Mouse (Mus musculus) limb, embryonic 15.5 days (tissue): ENCODE measurements at regions not wholly inside any gene's neighbourhood (a gene's known extent, or its start where the extent isn't known, plus 50 kb on each side); places are given as distances from the start of the nearest gene placed in this dataset.

Source experiments
- ATAC-seq: fragments of 200-750 bp; cut with Nextera tagmentation; 2 replicates; pipeline ENCODE4 v1.8.0; 2017; ENCODE audit warnings: low read depth, moderate TSS enrichment; ENCODE audit not compliant: insufficient number of reproducible peaks, low FRiP score, low TSS enrichment
- H3K27ac ChIP-seq: fragments of 300-500 bp; sonication (generic); 2 replicates; pipeline ENCODE4 v1.5.1; 2015; ENCODE audit warnings: moderate library complexity, mild to moderate bottlenecking, inconsistent platforms
- H3K27me3 ChIP-seq: fragments of 300-500 bp; sonication (generic); 2 replicates; pipeline ENCODE4 v1.6.1; 2015; ENCODE audit warnings: inconsistent platforms
- H3K36me3 ChIP-seq: fragments of 300-500 bp; sonication (generic); 2 replicates; pipeline ENCODE4 v1.6.1; 2015; ENCODE audit warnings: inconsistent platforms
- H3K4me1 ChIP-seq: fragments of 300-500 bp; sonication (generic); 2 replicates; pipeline ENCODE4 v1.6.1; 2015; ENCODE audit warnings: inconsistent platforms
- H3K4me2 ChIP-seq: fragments of 300-500 bp; sonication (generic); 2 replicates; pipeline ENCODE4 v1.6.1; 2015; ENCODE audit warnings: mild to moderate bottlenecking, inconsistent platforms
- H3K4me3 ChIP-seq: fragments of 300-500 bp; sonication (generic); 2 replicates; pipeline ENCODE4 v1.5.1; 2015; ENCODE audit warnings: mild to moderate bottlenecking, inconsistent platforms
- H3K9ac ChIP-seq: fragments of 300-500 bp; sonication (generic); 2 replicates; pipeline ENCODE4 v1.6.1; 2015; ENCODE audit warnings: inconsistent platforms
- H3K9me3 ChIP-seq: fragments of 300-500 bp; sonication (generic); 2 replicates; pipeline ENCODE4 v1.6.1; 2016; ENCODE audit warnings: inconsistent platforms
- WGBS: fragments of 180-500 bp; shearing (Covaris S2); methylation state at CpG from one replicate; pipeline ENCODE4 v1.1.7; 2015; 5-methylcytosine and 5-hydroxymethylcytosine counted together

DNA sequence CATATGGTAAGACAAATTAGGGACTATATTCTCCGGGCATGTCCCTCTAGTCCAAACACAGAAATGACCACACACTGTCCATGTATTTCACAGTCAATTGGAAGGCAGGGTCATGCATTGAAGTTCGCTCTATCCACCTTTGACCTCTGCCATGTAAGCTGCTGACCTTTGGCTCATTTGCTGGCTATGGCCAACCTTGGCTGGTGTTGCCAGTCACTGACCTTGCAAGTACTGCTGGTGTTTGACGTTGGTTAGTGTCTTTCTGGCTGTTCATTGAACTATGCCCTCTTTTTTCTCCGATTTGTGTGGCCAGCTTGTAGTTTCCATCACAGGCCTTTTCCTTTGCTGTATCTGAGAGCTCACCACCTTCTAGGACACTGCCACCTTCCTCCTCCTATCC, 97.3 kb upstream of the Cadm1 start:
- H3K4me3 ChIP-seq = no peak overlapping the region
- H3K4me1 ChIP-seq = 0 out of 2 replicates have a peak, but pooled peaks cover 2% of the 10 kb centered on the region
- H3K9ac ChIP-seq = no peak overlapping the region
- no peak overlapping the region for H3K27ac ChIP-seq
- no peaks in the 10 kb centered on the region for H3K27me3 ChIP-seq
- WGBS = 84% methylated on average over 4 of the region's 4 CpGs
- no peaks in the 10 kb centered on the region for H3K9me3 ChIP-seq
- H3K4me2 ChIP-seq = no peak overlapping the region
- ATAC-seq = no peak
- H3K36me3 ChIP-seq = no peaks in the 10 kb centered on the region

DNA sequence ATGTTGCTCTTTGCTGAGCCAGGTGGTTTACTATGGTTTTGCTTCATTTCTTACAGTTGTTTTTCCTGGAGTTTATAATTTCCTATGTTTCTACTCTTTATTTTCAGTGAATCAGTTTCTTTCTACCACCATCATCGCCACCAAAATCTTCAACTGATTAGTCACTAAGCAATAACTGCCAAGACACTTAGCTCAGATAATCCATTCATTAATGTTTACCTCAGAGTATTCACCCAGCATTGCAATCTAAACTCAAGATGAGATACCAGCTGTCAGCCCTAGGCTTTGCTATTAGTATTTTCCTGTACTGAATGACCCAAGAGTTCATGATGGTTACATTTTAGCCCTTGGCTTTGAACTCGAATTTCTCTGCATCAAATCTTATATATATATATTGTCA, 96.8 kb upstream of the Cadm1 start:
- no peak overlapping the region for H3K9ac ChIP-seq
- no peaks in the 10 kb centered on the region for H3K36me3 ChIP-seq
- 0 out of 2 replicates have a peak, but pooled peaks cover 2% of the 10 kb centered on the region for H3K4me1 ChIP-seq
- no peak overlapping the region for H3K4me2 ChIP-seq
- H3K4me3 ChIP-seq = no peak overlapping the region
- H3K27me3 ChIP-seq = no peaks in the 10 kb centered on the region
- H3K9me3 ChIP-seq = no peaks in the 10 kb centered on the region
- no peak for ATAC-seq
- H3K27ac ChIP-seq = no peak overlapping the region
- 72% methylated on average over 2 of the region's 2 CpGs for WGBS

DNA sequence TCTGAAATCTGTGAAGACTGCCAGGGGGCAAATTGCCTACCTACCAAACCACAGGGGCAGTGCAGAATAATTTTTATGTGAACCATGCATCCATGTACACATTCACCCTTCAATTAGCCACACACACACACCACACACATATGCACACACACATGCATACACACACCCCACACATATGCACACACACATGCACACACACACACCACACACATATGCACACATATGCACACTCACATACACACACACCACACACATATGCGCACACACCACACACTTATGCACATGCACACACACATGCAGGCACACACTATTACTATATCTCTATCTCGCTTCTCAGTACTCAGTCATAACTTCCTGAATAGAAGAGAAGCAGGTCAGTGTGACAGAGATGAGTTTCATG, 95.9 kb upstream of the Cadm1 start:
- Histone ChIP-seq H3K9ac (no peak overlapping the region), H3K4me3 (no peak overlapping the region), H3K9me3 (no peaks in the 10 kb centered on the region), H3K27me3 (no peaks in the 10 kb centered on the region), H3K4me1 (0 out of 2 replicates have a peak, but pooled peaks cover 2% of the 10 kb centered on the region), H3K4me2 (no peak overlapping the region), H3K27ac (no peak overlapping the region), H3K36me3 (no peaks in the 10 kb centered on the region)
- 88% methylated on average over 2 of the region's 2 CpGs for WGBS
- no peak for ATAC-seq

GRCm38 (mm10) chr9:47438976-47439375, 91.0 kb upstream of the Cadm1 start:
- no peaks in the 10 kb centered on the region for H3K36me3 ChIP-seq
- no peaks in the 10 kb centered on the region for H3K9me3 ChIP-seq
- H3K4me1 ChIP-seq = peaks cover 8% of the 10 kb centered on the region; the same call in 1 of the 2 replicates
- ATAC-seq = no peak
- H3K27me3 ChIP-seq = 0 out of 2 replicates have a peak, but pooled peaks cover 3% of the 10 kb centered on the region
- WGBS = 73% methylated on average over 4 of the region's 4 CpGs
- no peak overlapping the region for H3K4me2 ChIP-seq
- H3K9ac ChIP-seq = no peak overlapping the region
- no peak overlapping the region for H3K4me3 ChIP-seq
- H3K27ac ChIP-seq = no peak overlapping the region

GRCm38 (mm10) chr9:47439506-47439905, 90.5 kb upstream of the Cadm1 start:
- Histone ChIP-seq H3K4me3 (peak overlapping the region; percentile 4; the same call in 1 of the 2 replicates), H3K27ac (no peak overlapping the region), H3K27me3 (0 out of 2 replicates have a peak, but pooled peaks cover 3% of the 10 kb centered on the region), H3K9me3 (no peaks in the 10 kb centered on the region), H3K4me1 (peaks cover 8% of the 10 kb centered on the region; the same call in 1 of the 2 replicates), H3K4me2 (peak overlapping the region; percentile 30), H3K9ac (no peak overlapping the region), H3K36me3 (no peaks in the 10 kb centered on the region)
- WGBS = 30% methylated on average over 11 of the region's 11 CpGs
- no peak for ATAC-seq

DNA sequence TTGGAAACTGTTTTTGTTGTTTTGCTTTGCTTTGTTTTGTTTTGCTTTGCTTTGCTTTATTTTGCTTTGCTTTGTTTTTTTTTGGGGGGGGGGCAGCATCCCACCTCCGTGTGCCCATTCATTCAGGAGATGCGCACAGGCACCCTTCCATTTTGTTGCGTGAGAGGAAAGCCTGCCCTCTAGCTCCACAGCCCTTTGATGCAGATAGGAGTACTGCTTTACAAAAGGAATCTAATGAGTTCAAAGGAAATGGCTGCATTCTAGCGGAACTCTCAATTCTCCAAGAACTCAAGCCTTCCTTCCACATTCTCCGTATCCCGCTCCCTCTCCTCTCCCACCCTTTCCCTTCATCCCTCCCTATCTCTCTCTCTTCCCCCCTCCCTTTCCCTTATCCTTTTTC, 89.8 kb upstream of the Cadm1 start:
- Histone ChIP-seq H3K36me3 (no peaks in the 10 kb centered on the region), H3K27ac (no peak overlapping the region), H3K4me3 (peak overlapping the region; percentile 4; the same call in 1 of the 2 replicates), H3K9ac (no peak overlapping the region), H3K27me3 (0 out of 2 replicates have a peak, but pooled peaks cover 3% of the 10 kb centered on the region), H3K9me3 (no peaks in the 10 kb centered on the region), H3K4me2 (peak overlapping the region; percentile 30), H3K4me1 (peaks cover 6% of the 10 kb centered on the region; the same call in 1 of the 2 replicates)
- ATAC-seq = no peak
- 21% methylated on average over 6 of the region's 6 CpGs for WGBS

DNA sequence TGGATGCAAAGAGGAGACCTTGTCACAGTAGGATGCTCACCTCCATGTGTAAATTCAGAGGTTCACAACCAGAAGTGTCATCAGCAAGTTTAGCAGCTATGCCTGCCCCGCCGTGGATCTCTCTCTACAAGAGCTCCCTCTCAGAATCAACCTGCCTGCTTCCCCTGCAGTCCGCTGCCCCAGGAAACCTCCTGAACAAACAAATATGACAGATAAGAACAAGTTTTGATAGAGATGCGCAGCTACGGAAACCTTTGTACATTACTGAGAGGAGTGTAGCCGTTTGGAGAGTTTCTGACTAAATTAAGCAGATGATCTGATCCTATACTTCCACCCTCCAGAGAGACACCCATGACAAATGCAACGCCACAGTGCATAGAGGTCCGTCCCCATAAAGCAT, 88.8 kb upstream of the Cadm1 start:
- no peak for ATAC-seq
- Histone ChIP-seq H3K27ac (no peak overlapping the region), H3K36me3 (no peaks in the 10 kb centered on the region), H3K27me3 (0 out of 2 replicates have a peak, but pooled peaks cover 3% of the 10 kb centered on the region), H3K4me1 (peaks cover 6% of the 10 kb centered on the region; the same call in 1 of the 2 replicates), H3K9me3 (no peaks in the 10 kb centered on the region), H3K9ac (no peak overlapping the region), H3K4me2 (no peak overlapping the region), H3K4me3 (no peak overlapping the region)
- 90% methylated on average over 8 of the region's 8 CpGs for WGBS

GRCm38 (mm10) chr9:47444168-47444567, 85.8 kb upstream of the Cadm1 start:
- ATAC-seq = no peak
- Histone ChIP-seq H3K36me3 (no peaks in the 10 kb centered on the region), H3K4me3 (no peak overlapping the region), H3K4me1 (peaks cover 6% of the 10 kb centered on the region; the same call in 1 of the 2 replicates), H3K9ac (no peak overlapping the region), H3K9me3 (no peaks in the 10 kb centered on the region), H3K27me3 (0 out of 2 replicates have a peak, but pooled peaks cover 3% of the 10 kb centered on the region), H3K4me2 (no peak overlapping the region), H3K27ac (no peak overlapping the region)
- 74% methylated on average over 2 of the region's 2 CpGs for WGBS

GRCm38 (mm10) chr9:47444752-47445151, 85.2 kb upstream of the Cadm1 start:
- H3K27me3 ChIP-seq = 0 out of 2 replicates have a peak, but pooled peaks cover 3% of the 10 kb centered on the region
- no peak overlapping the region for H3K9ac ChIP-seq
- no peaks in the 10 kb centered on the region for H3K36me3 ChIP-seq
- no peaks in the 10 kb centered on the region for H3K9me3 ChIP-seq
- H3K4me2 ChIP-seq = no peak overlapping the region
- ATAC-seq = no peak
- H3K4me1 ChIP-seq = peaks cover 3% of the 10 kb centered on the region; the same call in 1 of the 2 replicates
- H3K4me3 ChIP-seq = no peak overlapping the region
- H3K27ac ChIP-seq = no peak overlapping the region
- WGBS = 29% methylated on average over 1 of the region's 1 CpGs

DNA sequence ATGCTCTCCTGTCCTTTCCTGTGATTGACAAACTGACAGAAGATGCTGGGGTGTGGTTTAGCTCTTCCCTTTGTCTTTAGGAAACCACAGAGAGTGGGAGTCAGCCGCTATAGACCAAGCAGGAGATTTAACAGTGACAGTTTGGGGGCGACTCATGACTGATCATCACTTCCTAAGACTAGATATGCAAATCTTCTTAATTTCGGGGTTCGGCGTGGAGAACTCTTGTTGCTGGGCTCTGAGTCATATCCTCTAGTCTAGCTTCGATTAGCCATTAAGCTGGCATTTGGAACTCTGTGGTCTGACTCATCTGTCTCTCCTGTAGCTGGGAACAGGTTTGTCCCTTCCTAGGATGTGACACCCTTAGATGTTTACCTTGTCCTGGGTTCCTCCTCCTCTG, 84.6 kb upstream of the Cadm1 start:
- H3K4me3 ChIP-seq = no peak overlapping the region
- ATAC-seq = no peak
- no peaks in the 10 kb centered on the region for H3K36me3 ChIP-seq
- H3K27ac ChIP-seq = no peak overlapping the region
- H3K27me3 ChIP-seq = 0 out of 2 replicates have a peak, but pooled peaks cover 3% of the 10 kb centered on the region
- no peak overlapping the region for H3K4me2 ChIP-seq
- no peaks in the 10 kb centered on the region for H3K4me1 ChIP-seq
- no peaks in the 10 kb centered on the region for H3K9me3 ChIP-seq
- WGBS = 64% methylated on average over 6 of the region's 6 CpGs
- H3K9ac ChIP-seq = no peak overlapping the region

DNA sequence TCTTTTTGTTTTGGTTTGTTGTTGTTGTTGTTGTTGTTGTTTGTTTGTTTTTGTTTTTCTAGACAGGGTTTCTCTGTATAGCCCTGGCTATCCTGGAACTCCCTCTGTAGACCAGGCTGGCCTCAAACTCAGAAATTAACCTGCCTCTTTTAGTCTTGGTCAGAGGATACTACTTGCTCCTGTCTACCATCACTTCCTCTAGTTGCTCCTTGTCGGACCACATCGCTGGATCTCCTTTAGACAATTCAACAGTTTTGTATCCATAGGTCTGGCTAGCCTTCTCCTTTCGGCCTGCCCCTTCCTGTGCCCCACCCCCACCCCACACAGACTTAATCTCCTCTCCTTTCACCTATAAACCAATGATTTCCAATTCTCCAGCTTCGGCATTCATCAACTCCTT, 77.2 kb upstream of the Cadm1 start:
- Histone ChIP-seq H3K27ac (no peak overlapping the region), H3K36me3 (no peaks in the 10 kb centered on the region), H3K4me2 (no peak overlapping the region), H3K27me3 (no peaks in the 10 kb centered on the region), H3K4me1 (no peaks in the 10 kb centered on the region), H3K9ac (no peak overlapping the region), H3K4me3 (no peak overlapping the region), H3K9me3 (no peaks in the 10 kb centered on the region)
- WGBS = 79% methylated on average over 4 of the region's 4 CpGs
- ATAC-seq = no peak

DNA sequence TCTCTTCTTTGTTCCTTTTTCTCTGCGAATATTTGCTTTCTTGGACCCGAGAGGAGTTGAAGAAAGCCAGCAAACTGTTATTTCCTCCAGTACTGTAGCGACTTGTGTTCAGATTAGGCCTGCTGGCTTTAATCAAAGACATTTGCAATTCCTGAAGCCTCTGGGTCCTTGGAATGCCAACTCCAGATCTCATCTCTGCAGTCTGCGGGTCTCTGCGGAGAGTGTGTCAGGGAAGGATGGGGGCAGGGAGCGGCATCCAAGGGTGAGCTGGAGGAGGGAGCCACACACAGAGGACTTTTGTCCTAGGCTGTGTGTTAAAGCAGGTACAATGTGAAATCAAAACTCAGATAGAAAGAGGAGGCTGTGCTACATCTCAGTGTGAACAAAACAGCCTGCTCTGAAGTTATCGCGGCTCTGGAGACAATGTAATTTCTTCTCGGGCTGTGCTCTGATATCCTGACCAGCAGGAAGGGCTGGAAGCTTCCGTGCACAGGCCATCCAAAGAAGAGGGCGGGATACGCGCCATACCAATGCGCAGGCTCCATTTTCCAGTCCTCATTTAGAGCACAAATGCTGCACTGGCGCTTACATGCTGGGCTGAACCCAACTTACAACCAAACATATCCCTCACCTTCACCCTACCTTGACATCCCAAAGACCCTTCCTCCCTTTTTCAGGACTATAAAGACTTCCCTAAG, 71.1 kb upstream of the Cadm1 start:
- no peak for ATAC-seq

More for the DNA sequence above, 71.1 kb upstream of the Cadm1 start:
- Histone ChIP-seq H3K4me3 (no peak overlapping the region), H3K36me3 (no peaks in the 10 kb centered on the region), H3K4me2 (no peak overlapping the region), H3K27me3 (no peaks in the 10 kb centered on the region), H3K27ac (no peak overlapping the region), H3K4me1 (no peaks in the 10 kb centered on the region), H3K9ac (no peak overlapping the region), H3K9me3 (no peaks in the 10 kb centered on the region)
- WGBS = 55% methylated on average over 15 of the region's 15 CpGs
